Mouse (Mus musculus): ENCODE measurements around the gene Traf3ip3. TPM values are rescaled to one million over a fixed set of nuclear protein-coding genes. Genes with fewer than 3 reads are reported as not detected.
A peak's percentile ranks its signal among the peaks of the same experiment; 100 is the strongest.

The Traf3ip3 gene
- total RNA-seq, 2 experiments from 2014 or later = 1.0 to 2.0 TPM

DNA sequence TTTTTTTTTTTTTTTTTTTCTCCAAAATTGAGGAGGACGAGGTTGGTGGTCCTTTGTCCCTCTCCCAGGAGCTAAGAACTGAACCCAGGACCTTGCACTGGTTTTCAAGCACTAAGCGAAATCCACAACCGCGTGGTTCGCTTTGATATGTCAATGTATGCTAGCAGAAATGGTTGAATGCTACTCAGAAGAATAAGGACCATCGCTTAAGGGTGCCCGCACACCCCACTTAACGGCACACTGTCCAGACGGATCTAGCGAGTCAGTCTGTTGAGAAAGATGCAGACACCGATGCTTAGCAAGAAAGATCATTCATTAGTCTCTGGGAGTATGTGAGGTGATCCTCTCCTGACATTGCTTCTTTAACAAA is 71.1 kb downstream of the Traf3ip3 start:
- DNase-seq = no peak
- intact Hi-C loops (cut with DNase I) = no loop called here

DNA sequence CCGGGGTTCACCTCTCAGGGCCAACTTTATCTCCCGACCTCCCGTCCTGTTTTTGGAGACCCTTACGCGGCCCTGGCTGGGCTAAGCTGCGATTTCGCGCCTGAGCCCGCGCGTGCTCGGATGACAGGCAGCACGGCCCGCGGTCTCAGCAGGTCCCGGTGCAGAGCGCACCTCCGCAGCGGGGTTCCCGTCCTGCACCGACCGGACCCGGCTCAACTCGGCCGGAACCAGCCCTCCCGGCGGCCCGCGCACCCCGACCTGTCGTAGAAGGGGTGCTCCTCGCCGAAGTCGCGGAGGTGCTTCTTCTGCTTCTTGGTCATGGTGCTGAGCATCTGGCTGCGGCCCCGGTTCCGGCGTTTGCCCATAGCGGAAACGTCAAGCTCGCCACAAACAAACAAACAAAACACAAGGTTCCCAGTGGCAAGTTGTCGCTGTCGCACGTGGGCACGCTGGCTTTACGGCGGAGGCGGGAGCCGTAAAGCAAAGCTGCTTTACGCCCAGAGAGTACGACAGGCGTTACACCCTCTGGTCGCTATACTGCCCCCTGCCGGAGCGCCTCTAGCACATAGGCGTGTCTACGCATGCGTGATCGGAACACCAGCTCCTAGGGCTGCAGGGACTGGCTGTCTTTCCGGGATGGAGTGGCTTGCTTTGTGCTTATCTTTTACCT is 71.6 kb downstream of the Traf3ip3 start, which contains the start of gene Diexf:
TSS of gene Diexf (minus strand) at position 487 of the 670 bp plus-strand sequence.
- intact Hi-C loops (cut with DNase I) = loop anchor here (10.0 kb wide), 3 partner anchors 345 to 945 kb away; no protein-coding TSS in a partner anchor
- DNase-seq = peak; percentile 99

DNA sequence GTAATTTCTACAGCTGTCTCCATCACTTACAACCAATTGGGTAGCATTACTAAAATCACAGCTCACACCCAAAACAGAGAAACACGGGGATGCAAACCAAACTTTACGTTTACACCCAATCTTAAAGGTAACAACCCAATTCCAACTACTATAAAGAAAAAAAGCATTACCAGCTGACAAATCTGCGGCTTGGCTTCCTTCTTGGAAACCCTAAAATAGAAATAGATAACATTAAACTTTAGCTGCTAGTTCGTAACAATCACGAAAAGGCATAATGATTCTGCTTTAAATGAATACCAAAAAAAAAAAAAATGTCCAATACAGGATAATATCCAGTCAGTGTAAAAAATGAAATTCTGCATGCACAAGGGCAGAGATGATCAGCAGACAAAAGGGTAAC is 72.2 kb downstream of the Traf3ip3 start:
- intact Hi-C loops (cut with DNase I) = loop anchor here (10.0 kb wide), 3 partner anchors 345 to 945 kb away; no protein-coding TSS in a partner anchor

DNA sequence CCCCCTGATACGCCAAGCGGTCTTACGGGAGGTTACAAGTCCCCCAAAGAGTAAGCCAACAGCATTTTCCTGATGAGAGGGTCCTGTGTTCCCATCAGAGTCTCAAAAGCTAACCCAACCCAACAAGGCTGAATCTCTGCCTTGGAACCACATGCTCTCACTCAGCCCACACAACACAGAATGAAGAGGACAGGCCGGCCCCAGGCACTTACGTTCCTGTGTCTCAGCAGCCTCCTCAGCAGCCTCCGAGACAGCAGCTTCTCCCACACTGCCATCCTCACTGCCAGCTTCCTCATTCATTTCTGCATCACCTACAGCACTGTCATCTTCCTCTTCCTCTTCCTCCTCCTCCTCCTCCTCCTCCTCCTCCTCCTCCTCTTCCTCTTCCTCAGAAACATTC is 73.4 kb downstream of the Traf3ip3 start:
- intact Hi-C loops (cut with DNase I) = loop anchor here (10.0 kb wide), 3 partner anchors 343 to 943 kb away; no protein-coding TSS in a partner anchor
- no peak for DNase-seq

More for the DNA sequence above, 72.2 kb downstream of the Traf3ip3 start:
- DNase-seq = no peak

DNA sequence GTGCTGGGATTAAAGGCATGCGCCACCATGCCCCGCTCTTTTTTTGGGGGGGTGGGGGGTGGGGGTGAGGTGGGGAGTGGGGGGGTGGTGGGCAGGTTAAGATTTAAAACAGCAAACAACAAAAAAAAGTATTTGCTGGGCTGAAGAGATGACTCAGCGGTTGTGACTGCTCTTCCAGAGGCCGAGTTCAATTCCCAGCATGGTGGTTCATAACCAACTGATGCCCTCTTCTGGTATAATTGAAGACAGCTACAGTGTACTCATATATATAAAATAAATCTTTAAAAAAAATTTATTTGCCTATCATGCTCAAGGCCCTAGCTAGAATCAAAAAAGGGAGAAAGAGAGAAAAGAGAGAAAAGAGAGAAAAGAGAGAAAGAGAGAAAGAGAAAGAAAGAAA is 75.7 kb downstream of the Traf3ip3 start:
- no peak for DNase-seq
- intact Hi-C loops (cut with DNase I) = loop anchor here (10.0 kb wide), 3 partner anchors 341 to 941 kb away; no protein-coding TSS in a partner anchor

Other genes starting within 250 kb of the Traf3ip3 start
- gene Syt14, start 165.9 kb downstream of the Traf3ip3 start, total RNA-seq (2021) = 10 to 100 TPM; 28.6 to 29.0 TPM
- gene Diexf, start 71.4 kb downstream of the Traf3ip3 start, total RNA-seq (2021) = 10 to 100 TPM; 26.5 to 28.6 TPM
- 1 to 10 TPM in 1 of 2 experiments, under 1 TPM in 1; 0.79 to 1.1 TPM for gene Irf6, start 48.6 kb downstream of the Traf3ip3 start, total RNA-seq (2021)
- 1 to 10 TPM; 6.8 to 7.8 TPM for gene A130010J15Rik, start 33.7 kb downstream of the Traf3ip3 start, total RNA-seq (2021)
- 1 to 10 TPM in 1 of 2 experiments, under 1 TPM in 1; 0.91 to 1.0 TPM for gene Lamb3, start 6.0 kb upstream of the Traf3ip3 start, total RNA-seq (2021)
- 1 to 10 TPM; 3.2 to 3.4 TPM for gene Hsd11b1, start 62.4 kb upstream of the Traf3ip3 start, total RNA-seq (2021)
- gene G0s2, start 71.5 kb upstream of the Traf3ip3 start, total RNA-seq (2021) = 1 to 10 TPM; 3.1 to 3.7 TPM
- 10 to 100 TPM; 36.4 to 39.0 TPM for gene Camk1g, start 168.6 kb upstream of the Traf3ip3 start, total RNA-seq (2021)

All from left cerebral cortex, postnatal 4 days (tissue).